Mouse (Mus musculus) myocyte (in vitro differentiated cells): ENCODE results near the gene Srrt.

Experiments
- CEBPB ChIP-seq: IDR thresholded peaks from 2 replicates; pipeline ENCODE4 v1.6.1; 2011; ENCODE audit warnings: mild to moderate bottlenecking, moderate library complexity; ENCODE audit not compliant: poor library complexity, insufficient read depth, severe bottlenecking
- E2F4 ChIP-seq: IDR thresholded peaks from one replicate; pipeline ENCODE4 v1.6.1; 2011; ENCODE audit warnings: mild to moderate bottlenecking, control low read depth, moderate library complexity; ENCODE audit not compliant: insufficient read depth
- MAX ChIP-seq: IDR thresholded peaks from one replicate; pipeline ENCODE4 v1.6.1; 2011; ENCODE audit warnings: low read depth, mild to moderate bottlenecking, control low read depth
- MYOG ChIP-seq, 3 experiments: IDR thresholded peaks; one replicate each; pipeline ENCODE4 v1.6.1; 2011; ENCODE audit warnings: control low read depth in 2 of 3, low read depth in 2 of 3, mild to moderate bottlenecking in 2 of 3; ENCODE audit not compliant: insufficient read length in 2 of 3, control insufficient read depth in 1 of 3, insufficient read depth in 1 of 3
- POLR2A ChIP-seq: IDR thresholded peaks from one replicate; pipeline ENCODE4 v1.6.1; 2011; ENCODE audit warnings: low read depth, mild to moderate bottlenecking, control low read depth, moderate library complexity; ENCODE audit not compliant: insufficient read length
- POLR2AphosphoS2 ChIP-seq: IDR thresholded peaks from one replicate; pipeline ENCODE4 v1.6.1; 2011; ENCODE audit warnings: low read depth, control low read depth; ENCODE audit not compliant: insufficient read length
- REST ChIP-seq: IDR thresholded peaks from one replicate; pipeline ENCODE4 v1.6.1; 2011; ENCODE audit warnings: mild to moderate bottlenecking, control low read depth, moderate library complexity; ENCODE audit not compliant: insufficient read depth, insufficient read length
- TCF12 ChIP-seq: IDR thresholded peaks from one replicate; pipeline ENCODE4 v1.6.1; 2011; ENCODE audit warnings: mild to moderate bottlenecking, control low read depth; ENCODE audit not compliant: poor library complexity, insufficient read depth, severe bottlenecking
- USF1 ChIP-seq: IDR thresholded peaks from one replicate; pipeline ENCODE4 v1.6.1; 2011; ENCODE audit warnings: low read depth, mild to moderate bottlenecking, control low read depth, moderate library complexity

DNA sequence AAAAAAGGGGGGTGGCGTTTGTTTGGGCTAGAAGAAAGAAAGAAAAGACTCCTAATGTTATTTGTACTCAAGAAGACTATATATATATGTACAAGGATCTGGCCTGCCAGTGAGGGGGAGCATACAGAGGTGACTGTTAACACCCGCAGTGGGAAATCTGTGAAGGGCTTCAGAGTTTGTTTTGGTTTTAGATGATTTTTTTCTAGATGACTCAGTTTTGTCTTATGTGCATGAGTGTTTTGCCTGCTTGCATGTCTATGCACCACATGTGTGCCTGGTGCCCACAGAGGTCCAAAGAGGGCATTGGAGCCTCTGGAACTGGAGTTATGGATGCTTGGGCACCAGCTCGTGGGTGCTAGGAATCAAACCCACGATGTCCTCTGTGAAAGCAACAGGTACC is 39.5 kb upstream of the Srrt start:
- no peak for TF ChIP-seq POLR2A
- TF ChIP-seq USF1: no peak
- no peak for TF ChIP-seq REST
- no peak for TF ChIP-seq MAX
- TF ChIP-seq TCF12: no peak
- TF ChIP-seq E2F4: no peak
- TF ChIP-seq CEBPB: no peak
- no peak for TF ChIP-seq MYOG (IDR thresholded peaks at IDR 0.05; ENCODE audit: control insufficient read depth in 1 of 3, insufficient read depth in 1 of 3, insufficient read length in 2 of 3, low read depth in 2 of 3)
- no peak for TF ChIP-seq POLR2AphosphoS2
